Mouse (Mus musculus): ENCODE results near the gene D230025D16Rik. TPM values are rescaled to one million over a fixed set of nuclear protein-coding genes. Genes with fewer than 3 reads are reported as not detected.

D230025D16Rik gene
- total RNA-seq, 1 experiment = 41.7 TPM

DNA sequence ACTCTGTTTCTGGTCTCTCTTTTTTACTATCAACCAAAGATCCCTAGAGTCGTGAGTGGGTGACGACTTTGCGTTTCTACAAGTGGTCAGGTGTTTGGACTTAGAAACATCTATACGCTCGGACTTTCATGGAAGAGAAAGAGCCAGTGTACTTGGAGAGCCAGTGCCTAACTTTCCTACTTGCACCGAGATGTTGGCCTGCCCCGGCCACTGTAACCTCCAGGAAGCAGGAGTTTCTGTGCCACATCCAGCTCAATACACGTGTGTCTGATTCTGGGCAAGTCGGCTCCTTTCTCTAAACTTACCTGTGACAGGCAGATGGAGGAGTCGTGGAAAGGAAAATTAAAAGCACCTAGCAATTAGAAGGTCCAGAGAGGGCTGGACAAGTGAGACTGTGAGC is 50.9 kb downstream of the D230025D16Rik start, which contains the start of gene Nol3:
Nol3 (plus strand) TSS at position 301 of the 400 bp plus-strand sequence.
- no peak for TF ChIP-seq HCFC1 (IDR thresholded peaks at IDR 0.05; ENCODE audit: borderline replicate concordance, insufficient read depth, low read length)
- no peak for TF ChIP-seq CHD2 (IDR thresholded peaks at IDR 0.05; ENCODE audit: low read depth, low read length)
- no peak for TF ChIP-seq ZC3H11A (IDR thresholded peaks at IDR 0.05; ENCODE audit: borderline replicate concordance, low read depth, low read length)
- no peak for TF ChIP-seq ZNF384 (IDR thresholded peaks at IDR 0.05; ENCODE audit: low read depth, low read length)
- TF ChIP-seq MAFK (IDR thresholded peaks at IDR 0.05; ENCODE audit: insufficient read depth, low read depth, low read length) = no peak
- in situ Hi-C loops (cut with MboI; ENCODE audit: low sequenced_read_pairs in 2 of 2, unreplicated experiment in 2 of 2) = no loop called here
- H3K27ac ChIP-seq (ENCODE audit: insufficient read depth, low read depth, low read length, poor library complexity, severe bottlenecking) = no peak within 1 kb of the TSS
- no peak for DNase-seq (ENCODE audit: low read depth, low spot score)
- no peaks in the 10 kb centered on the region for H3K9me3 ChIP-seq (ENCODE audit: control insufficient read depth, insufficient read depth, low read depth, low read length)
- H3K4me1 ChIP-seq (ENCODE audit: control insufficient read depth in 2 of 2, insufficient read depth in 2 of 2, low read length in 2 of 2, poor library complexity in 1 of 2) = peaks cover 5 to 13% of the 10 kb centered on the region in 2 experiments; a peak in 2 of 4 replicates
- H3K9ac ChIP-seq (ENCODE audit: insufficient read depth, low read depth, low read length, poor library complexity, severe bottlenecking) = peak within 1 kb of the TSS; percentile 17; the same call in 1 of the 2 replicates
- H3K36me3 ChIP-seq (ENCODE audit: control insufficient read depth, insufficient read depth, low read length, poor library complexity, severe bottlenecking) = no peaks in the 10 kb centered on the region
- peak within 1 kb of the TSS; percentile 27 to 51 for H3K4me3 ChIP-seq (ENCODE audit: insufficient read depth in 1 of 2, low read depth in 1 of 2, low read length in 2 of 2, poor library complexity in 1 of 2, severe bottlenecking in 1 of 2)

- H3K9ac ChIP-seq (ENCODE audit: insufficient read depth, low read depth, low read length, poor library complexity, severe bottlenecking) = peak overlapping the region; percentile 17; the same call in 1 of the 2 replicates
- TF ChIP-seq MAFK (IDR thresholded peaks at IDR 0.05; ENCODE audit: insufficient read depth, low read depth, low read length) = 0 out of 2 replicates have a peak, but pooled peaks have one; percentile 32
- no peak for TF ChIP-seq CHD2 (IDR thresholded peaks at IDR 0.05; ENCODE audit: low read depth, low read length)
- TF ChIP-seq ZC3H11A (IDR thresholded peaks at IDR 0.05; ENCODE audit: borderline replicate concordance, low read depth, low read length) = no peak
- TF ChIP-seq HCFC1 (IDR thresholded peaks at IDR 0.05; ENCODE audit: borderline replicate concordance, insufficient read depth, low read length) = no peak
- in situ Hi-C loops (cut with MboI; ENCODE audit: low sequenced_read_pairs in 2 of 2, unreplicated experiment in 2 of 2) = no loop called here
- no peak overlapping the region for H3K27ac ChIP-seq (ENCODE audit: insufficient read depth, low read depth, low read length, poor library complexity, severe bottlenecking)
- no peaks in the 10 kb centered on the region for H3K36me3 ChIP-seq (ENCODE audit: control insufficient read depth, insufficient read depth, low read length, poor library complexity, severe bottlenecking)
- peak overlapping the region; percentile 27 to 51 for H3K4me3 ChIP-seq (ENCODE audit: insufficient read depth in 1 of 2, low read depth in 1 of 2, low read length in 2 of 2, poor library complexity in 1 of 2, severe bottlenecking in 1 of 2)
- H3K4me1 ChIP-seq (ENCODE audit: control insufficient read depth in 2 of 2, insufficient read depth in 2 of 2, low read length in 2 of 2, poor library complexity in 1 of 2) = peaks cover 5 to 12% of the 10 kb centered on the region in 2 experiments; a peak in 2 of 4 replicates
- no peak for DNase-seq (ENCODE audit: low read depth, low spot score)
- H3K9me3 ChIP-seq (ENCODE audit: control insufficient read depth, insufficient read depth, low read depth, low read length) = no peaks in the 10 kb centered on the region
Observed at GRCm38 (mm10) chr8:105276292-105277120, 51.6 kb downstream of the D230025D16Rik start.

- Histone ChIP-seq H3K9ac (ENCODE audit: insufficient read depth, low read depth, low read length, poor library complexity, severe bottlenecking) (no peak overlapping the region), H3K4me1 (ENCODE audit: control insufficient read depth in 2 of 2, insufficient read depth in 2 of 2, low read length in 2 of 2, poor library complexity in 1 of 2) (peaks cover 5 to 20% of the 10 kb centered on the region in 2 experiments; a peak in 2 of 4 replicates), H3K27ac (ENCODE audit: insufficient read depth, low read depth, low read length, poor library complexity, severe bottlenecking) (no peak overlapping the region), H3K36me3 (ENCODE audit: control insufficient read depth, insufficient read depth, low read length, poor library complexity, severe bottlenecking) (no peaks in the 10 kb centered on the region; the same call in 1 of the 2 replicates), H3K9me3 (ENCODE audit: control insufficient read depth, insufficient read depth, low read depth, low read length) (no peaks in the 10 kb centered on the region), H3K4me3 (ENCODE audit: insufficient read depth in 1 of 2, low read depth in 1 of 2, low read length in 2 of 2, poor library complexity in 1 of 2, severe bottlenecking in 1 of 2) (peak overlapping the region; percentile 23 to 54)
- in situ Hi-C loops (cut with MboI; ENCODE audit: low sequenced_read_pairs in 2 of 2, unreplicated experiment in 2 of 2) = no loop called here
- DNase-seq (ENCODE audit: low read depth, low spot score) = no peak
- TF ChIP-seq HCFC1 (IDR thresholded peaks at IDR 0.05; ENCODE audit: borderline replicate concordance, insufficient read depth, low read length) (no peak), ZNF384 (IDR thresholded peaks at IDR 0.05; ENCODE audit: low read depth, low read length) (no peak), MAFK (IDR thresholded peaks at IDR 0.05; ENCODE audit: insufficient read depth, low read depth, low read length) (no peak), CHD2 (IDR thresholded peaks at IDR 0.05; ENCODE audit: low read depth, low read length) (no peak), ZC3H11A (IDR thresholded peaks at IDR 0.05; ENCODE audit: borderline replicate concordance, low read depth, low read length) (no peak)
Observed at GRCm38 (mm10) chr8:105278911-105279334, 54.0 kb downstream of the D230025D16Rik start.

DNA sequence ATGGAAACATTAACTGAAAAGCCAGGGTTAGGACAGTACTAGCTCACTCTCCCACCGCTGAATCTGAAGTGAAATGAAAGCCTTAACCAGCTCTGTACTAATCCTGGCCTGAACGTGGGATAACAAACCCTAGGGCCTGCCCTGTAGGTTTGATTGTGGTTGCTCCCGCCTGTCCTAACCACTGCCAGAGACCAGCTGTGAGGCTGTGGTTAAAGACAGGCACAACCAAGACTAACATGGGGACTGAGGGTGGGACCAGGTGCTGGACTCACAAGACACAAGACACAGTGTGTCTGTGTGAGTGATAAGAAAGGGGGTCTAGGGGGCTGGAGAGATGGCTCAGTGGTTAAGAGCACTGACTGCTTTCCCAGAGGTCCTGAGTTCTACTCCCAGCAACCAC is 55.6 kb downstream of the D230025D16Rik start:
- DNase-seq (ENCODE audit: low read depth, low spot score) = no peak
- H3K4me1 ChIP-seq (ENCODE audit: control insufficient read depth in 2 of 2, insufficient read depth in 2 of 2, low read length in 2 of 2, poor library complexity in 1 of 2) = peaks cover 5 to 20% of the 10 kb centered on the region in 2 experiments; a peak in 2 of 4 replicates
- no peak overlapping the region for H3K9ac ChIP-seq (ENCODE audit: insufficient read depth, low read depth, low read length, poor library complexity, severe bottlenecking)
- TF ChIP-seq ZC3H11A (IDR thresholded peaks at IDR 0.05; ENCODE audit: borderline replicate concordance, low read depth, low read length) (no peak), MAFK (IDR thresholded peaks at IDR 0.05; ENCODE audit: insufficient read depth, low read depth, low read length) (no peak), ZNF384 (IDR thresholded peaks at IDR 0.05; ENCODE audit: low read depth, low read length) (no peak), CHD2 (IDR thresholded peaks at IDR 0.05; ENCODE audit: low read depth, low read length) (no peak), HCFC1 (IDR thresholded peaks at IDR 0.05; ENCODE audit: borderline replicate concordance, insufficient read depth, low read length) (no peak)
- no peaks in the 10 kb centered on the region; the same call in 1 of the 2 replicates for H3K36me3 ChIP-seq (ENCODE audit: control insufficient read depth, insufficient read depth, low read length, poor library complexity, severe bottlenecking)
- H3K4me3 ChIP-seq (ENCODE audit: insufficient read depth in 1 of 2, low read depth in 1 of 2, low read length in 2 of 2, poor library complexity in 1 of 2, severe bottlenecking in 1 of 2) = no peak overlapping the region
- H3K27ac ChIP-seq (ENCODE audit: insufficient read depth, low read depth, low read length, poor library complexity, severe bottlenecking) = no peak overlapping the region
- no peaks in the 10 kb centered on the region for H3K9me3 ChIP-seq (ENCODE audit: control insufficient read depth, insufficient read depth, low read depth, low read length)
- in situ Hi-C loops (cut with MboI; ENCODE audit: low sequenced_read_pairs in 2 of 2, unreplicated experiment in 2 of 2) = no loop called here

All from ES-E14 (cell line).